In the genomic region with DNA sequence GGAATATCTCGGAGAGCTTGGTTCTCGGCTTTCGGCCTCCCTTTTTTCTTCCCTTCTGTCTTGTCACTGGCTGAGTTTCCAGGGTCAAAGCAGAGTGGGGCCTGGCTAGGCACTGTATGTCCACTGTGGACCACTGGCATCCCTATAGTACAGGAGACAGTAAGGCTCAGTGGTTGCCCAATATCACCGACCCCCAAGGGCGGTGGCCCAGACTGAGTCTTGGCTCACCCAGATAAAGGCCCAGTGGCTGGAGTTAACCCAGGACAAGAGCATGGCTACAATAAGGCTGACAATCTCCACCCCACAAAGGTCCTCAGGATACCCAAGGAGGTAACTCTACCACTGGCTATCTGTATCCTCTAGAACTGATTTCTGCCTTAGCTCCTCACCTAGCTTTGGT, we compare ENCODE assay signal across 14 mouse cellular contexts. TPM values are rescaled to one million over a fixed set of nuclear protein-coding genes. Genes with fewer than 3 reads are reported as not detected.
DNase-seq lines count a peak whose midpoint lies in the region; ATAC-seq lines count a peak whose summit lies in the region.
"Had no signal": no experiment of that assay in that cellular context is flagged by ENCODE, and none has a peak within 500 bp of the region (broad histone marks: within the 10 kb centered on the region; RNA-seq: fewer than 3 reads in every experiment).

No protein-coding gene starts in this region.

- peaks cover 53% of the 10 kb centered on the region for H3K36me3 ChIP-seq in midbrain, embryonic 12.5 days
- peaks cover 26% of the 10 kb centered on the region for H3K36me3 ChIP-seq in midbrain, embryonic 11.5 days (ENCODE audit: control insufficient read depth, insufficient read depth, low read length)
- peaks cover 48% of the 10 kb centered on the region for H3K36me3 ChIP-seq in liver, embryonic 13.5 days
- peaks cover 52% of the 10 kb centered on the region for H3K36me3 ChIP-seq in neural tube, embryonic 15.5 days

- no peak overlapping the region for H3K9ac ChIP-seq in midbrain, embryonic 12.5 days (replicated peaks)
- H3K9ac ChIP-seq in midbrain, embryonic 11.5 days (ENCODE audit: low read length) = no peak overlapping the region
- 0 out of 2 replicates have a peak overlapping the region, but pooled peaks have one; percentile 9 for H3K9ac ChIP-seq in liver, embryonic 13.5 days
- no peak overlapping the region for H3K9ac ChIP-seq in neural tube, embryonic 15.5 days (replicated peaks)
- H3K9ac ChIP-seq: stomach, embryonic 15.5 days had no signal

- H3K27ac ChIP-seq in midbrain, embryonic 12.5 days (replicated peaks) = no peak overlapping the region
- no peak overlapping the region for H3K27ac ChIP-seq in midbrain, embryonic 11.5 days (ENCODE audit: low read depth, low read length)
- no peak overlapping the region for H3K27ac ChIP-seq in liver, embryonic 13.5 days
- H3K27ac ChIP-seq in neural tube, embryonic 15.5 days (replicated peaks) = no peak overlapping the region
- H3K27ac ChIP-seq: stomach, embryonic 15.5 days had no signal

- no peaks in the 10 kb centered on the region for H3K27me3 ChIP-seq in midbrain, embryonic 12.5 days
- no peaks in the 10 kb centered on the region for H3K27me3 ChIP-seq in midbrain, embryonic 11.5 days (ENCODE audit: control insufficient read depth, insufficient read depth, low read length)
- no peaks in the 10 kb centered on the region for H3K27me3 ChIP-seq in liver, embryonic 13.5 days
- H3K27me3 ChIP-seq in neural tube, embryonic 15.5 days (replicated peaks) = no peaks in the 10 kb centered on the region
- H3K27me3 ChIP-seq: stomach, embryonic 15.5 days had no signal

- WGBS in midbrain, embryonic 12.5 days = 97% methylated on average over 5 of the region's 5 CpGs
- 93% methylated on average over 5 of the region's 5 CpGs for WGBS in midbrain, embryonic 11.5 days
- 74% methylated on average over 5 of the region's 5 CpGs for WGBS in liver, embryonic 13.5 days (ENCODE audit: insufficient replicate concordance)
- WGBS in neural tube, embryonic 15.5 days = 93% methylated on average over 5 of the region's 5 CpGs

- ATAC-seq in midbrain, embryonic 12.5 days (ENCODE audit: low FRiP score, low read depth) = no peak
- ATAC-seq in midbrain, embryonic 11.5 days (ENCODE audit: low FRiP score) = no peak
- 0 out of 2 replicates have a peak, but pooled peaks have one; percentile 13 for ATAC-seq in liver, embryonic 13.5 days (ENCODE audit: low read depth)
- no peak for ATAC-seq in neural tube, embryonic 15.5 days (ENCODE audit: low FRiP score)

- H3K4me2 ChIP-seq in midbrain, embryonic 12.5 days (replicated peaks) = 0 out of 2 replicates have a peak overlapping the region, but pooled peaks have one; percentile 80
- no peak overlapping the region for H3K4me2 ChIP-seq in midbrain, embryonic 11.5 days
- peak overlapping the region; percentile 94; the same call in 1 of the 2 replicates for H3K4me2 ChIP-seq in liver, embryonic 13.5 days
- H3K4me2 ChIP-seq in neural tube, embryonic 15.5 days = peak overlapping the region; percentile 90

- peaks cover 19% of the 10 kb centered on the region for H3K4me1 ChIP-seq in midbrain, embryonic 12.5 days
- peaks cover 11% of the 10 kb centered on the region for H3K4me1 ChIP-seq in midbrain, embryonic 11.5 days (ENCODE audit: control insufficient read depth, insufficient read depth, low read length)
- peaks cover 38% of the 10 kb centered on the region for H3K4me1 ChIP-seq in liver, embryonic 13.5 days (replicated peaks)
- peaks cover 37% of the 10 kb centered on the region for H3K4me1 ChIP-seq in neural tube, embryonic 15.5 days

- no peak overlapping the region for H3K4me3 ChIP-seq in midbrain, embryonic 12.5 days
- H3K4me3 ChIP-seq in midbrain, embryonic 11.5 days (ENCODE audit: low read depth, low read length) = no peak overlapping the region
- H3K4me3 ChIP-seq in liver, embryonic 13.5 days (replicated peaks) = no peak overlapping the region
- no peak overlapping the region for H3K4me3 ChIP-seq in neural tube, embryonic 15.5 days (replicated peaks)

- H3K9me3 ChIP-seq in midbrain, embryonic 12.5 days = no peaks in the 10 kb centered on the region
- no peaks in the 10 kb centered on the region for H3K9me3 ChIP-seq in midbrain, embryonic 11.5 days (ENCODE audit: control insufficient read depth, low read length)
- H3K9me3 ChIP-seq in liver, embryonic 13.5 days (replicated peaks) = no peaks in the 10 kb centered on the region
- H3K9me3 ChIP-seq in neural tube, embryonic 15.5 days (replicated peaks) = no peaks in the 10 kb centered on the region
- H3K9me3 ChIP-seq: stomach, embryonic 15.5 days had no signal

- DNase-seq in heart, adult 11 months = peak; percentile 88
- DNase-seq in heart, adult 8-10 months (ENCODE audit: low spot score) = no peak
- no peak for DNase-seq in midbrain, embryonic 11.5 days (ENCODE audit: low spot score, missing footprints)
- DNase-seq in liver, embryonic 13.5 days = no peak
- no peak for DNase-seq in frontal cortex, adult 2 months (ENCODE audit: extremely low spot score in 1 of 2, low spot score in 1 of 2)
- DNase-seq: adrenal gland, adult 8-10 months; embryo, embryonic 11 days; gastrocnemius, postnatal 25 days; kidney, postnatal 14 days; lung, postnatal 36 days; thymus, postnatal 4 days had no signal

RNA-seq across cellular contexts. Expression of a gene that starts 1.2 kb away (rescaled TPM):
- 10 to 100 TPM; 34.3 to 42.6 (median 35.0) TPM for total RNA-seq in heart, adult 8-10 months (2022)
- 75.2 and 80.5 TPM in 2 replicates for polyA plus RNA-seq in midbrain, embryonic 12.5 days (2016; fragmentation: Nextera tagmentation; extraction: Ambion mirVana)
- polyA plus RNA-seq in midbrain, embryonic 11.5 days (2014; fragmentation: Nextera tagmentation; extraction: Ambion mirVana) = 77.0 and 82.6 TPM in 2 replicates
- polyA plus RNA-seq in liver, embryonic 13.5 days (2015; fragmentation: Nextera tagmentation; extraction: Ambion mirVana) = 33.6 and 37.3 TPM in 2 replicates
- polyA plus RNA-seq in neural tube, embryonic 15.5 days (2015; fragmentation: Nextera tagmentation; extraction: Ambion mirVana) = 58.2 and 61.1 TPM in 2 replicates
- polyA plus RNA-seq in frontal cortex, adult 2 months (2012; rRNA removed) = 35.7 and 38.0 TPM in 2 replicates

RNA-seq across cellular contexts. Expression of a gene that starts 2.1 kb away (rescaled TPM):
- total RNA-seq in heart, adult 8-10 months (2022) = 10 to 100 TPM; 11.0 to 18.7 (median 14.0) TPM
- 71.9 and 85.5 TPM in 2 replicates for polyA plus RNA-seq in midbrain, embryonic 12.5 days (2016; fragmentation: Nextera tagmentation; extraction: Ambion mirVana)
- polyA plus RNA-seq in midbrain, embryonic 11.5 days (2014; fragmentation: Nextera tagmentation; extraction: Ambion mirVana) = 24.6 and 27.0 TPM in 2 replicates
- 8.4 and 9.0 TPM in 2 replicates for polyA plus RNA-seq in liver, embryonic 13.5 days (2015; fragmentation: Nextera tagmentation; extraction: Ambion mirVana)
- 68.1 and 87.0 TPM in 2 replicates for polyA plus RNA-seq in neural tube, embryonic 15.5 days (2015; fragmentation: Nextera tagmentation; extraction: Ambion mirVana)
- 76.7 and 101 TPM in 2 replicates for polyA plus RNA-seq in frontal cortex, adult 2 months (2012; rRNA removed)

RNA-seq across cellular contexts. Expression of a gene that starts 5.8 kb away (rescaled TPM):
- total RNA-seq in heart, adult 8-10 months (2022) = 10 to 100 TPM; 26.8 to 39.2 (median 35.0) TPM
- 60.4 and 71.6 TPM in 2 replicates for polyA plus RNA-seq in midbrain, embryonic 12.5 days (2016; fragmentation: Nextera tagmentation; extraction: Ambion mirVana)
- 46.4 and 50.2 TPM in 2 replicates for polyA plus RNA-seq in midbrain, embryonic 11.5 days (2014; fragmentation: Nextera tagmentation; extraction: Ambion mirVana)
- 19.8 and 22.1 TPM in 2 replicates for polyA plus RNA-seq in liver, embryonic 13.5 days (2015; fragmentation: Nextera tagmentation; extraction: Ambion mirVana)
- polyA plus RNA-seq in neural tube, embryonic 15.5 days (2015; fragmentation: Nextera tagmentation; extraction: Ambion mirVana) = 65.6 and 66.7 TPM in 2 replicates
- polyA plus RNA-seq in frontal cortex, adult 2 months (2012; rRNA removed) = 125 and 149 TPM in 2 replicates

RNA-seq across cellular contexts. Expression of a gene that starts 8.5 kb away (rescaled TPM):
- 1 to 10 TPM; 1.2 to 1.6 (median 1.5) TPM for total RNA-seq in heart, adult 8-10 months (2022)
- polyA plus RNA-seq in midbrain, embryonic 12.5 days (2016; fragmentation: Nextera tagmentation; extraction: Ambion mirVana) = 88.8 and 92.4 TPM in 2 replicates
- polyA plus RNA-seq in midbrain, embryonic 11.5 days (2014; fragmentation: Nextera tagmentation; extraction: Ambion mirVana) = 63.4 and 64.4 TPM in 2 replicates
- polyA plus RNA-seq in liver, embryonic 13.5 days (2015; fragmentation: Nextera tagmentation; extraction: Ambion mirVana) = 2.2 and 2.4 TPM in 2 replicates
- 164 and 191 TPM in 2 replicates for polyA plus RNA-seq in neural tube, embryonic 15.5 days (2015; fragmentation: Nextera tagmentation; extraction: Ambion mirVana)
- 30.1 and 30.6 TPM in 2 replicates for polyA plus RNA-seq in frontal cortex, adult 2 months (2012; rRNA removed)
